Mouse (Mus musculus) ES-E14 (cell line): Measurements from ENCODE around the gene Mapk10. TPM values are rescaled to one million over a fixed set of nuclear protein-coding genes. Genes with fewer than 3 reads are reported as not detected.

ENCODE experiments used
- DNase-seq: peaks from one replicate; pipeline ENCODE4 v3.0.0-alpha.2; 2013; ENCODE audit warnings: low read depth, low spot score
- H3K27ac ChIP-seq: 2 replicates; pipeline ENCODE4 v1.5.1; 2012; ENCODE audit warnings: low read depth, mild to moderate bottlenecking, low read length, moderate library complexity, mixed read lengths; ENCODE audit not compliant: poor library complexity, insufficient read depth, severe bottlenecking
- H3K36me3 ChIP-seq: 2 replicates; pipeline ENCODE4 v1.6.1; 2012; ENCODE audit warnings: mild to moderate bottlenecking, low read length, moderate library complexity, mixed read lengths; ENCODE audit not compliant: control insufficient read depth, poor library complexity, insufficient read depth, severe bottlenecking
- H3K4me1 ChIP-seq, 2 experiments: fragments of 150-350 bp in 1 of 2; sonication (generic) in 1 of 2; 2 replicates each; pipeline ENCODE4 v1.6.1; 2012; ENCODE audit warnings: low read length in 2 of 2, mild to moderate bottlenecking in 1 of 2, mixed read lengths in 1 of 2; ENCODE audit not compliant: control insufficient read depth in 2 of 2, insufficient read depth in 2 of 2, poor library complexity in 1 of 2
- H3K4me3 ChIP-seq, 2 experiments: fragments of 150-350 bp in 1 of 2; sonication (generic) in 1 of 2; 2 replicates each; pipeline ENCODE4 v1.5.1; 2012; ENCODE audit warnings: low read length in 2 of 2, low read depth in 1 of 2, mild to moderate bottlenecking in 1 of 2, mixed read lengths in 1 of 2; ENCODE audit not compliant: insufficient read depth in 1 of 2, poor library complexity in 1 of 2, severe bottlenecking in 1 of 2
- H3K9ac ChIP-seq: 2 replicates; pipeline ENCODE4 v1.6.1; 2012; ENCODE audit warnings: low read depth, mild to moderate bottlenecking, low read length, mixed read lengths; ENCODE audit not compliant: poor library complexity, insufficient read depth, severe bottlenecking
- H3K9me3 ChIP-seq: fragments of 150-350 bp; sonication (generic); 2 replicates; pipeline ENCODE4 v1.6.1; 2012; ENCODE audit warnings: low read depth, mild to moderate bottlenecking, low read length; ENCODE audit not compliant: control insufficient read depth, insufficient read depth
- CHD2 ChIP-seq: IDR thresholded peaks from 2 replicates; pipeline ENCODE4 v1.6.1; 2014; ENCODE audit warnings: mild to moderate bottlenecking, low read depth, low read length, inconsistent platforms
- HCFC1 ChIP-seq: IDR thresholded peaks from 2 replicates; pipeline ENCODE4 v1.6.1; 2012; ENCODE audit warnings: low read length, inconsistent platforms, borderline replicate concordance; ENCODE audit not compliant: insufficient read depth
- MAFK ChIP-seq: IDR thresholded peaks from 2 replicates; pipeline ENCODE4 v1.6.1; 2014; ENCODE audit warnings: mild to moderate bottlenecking, low read depth, low read length, inconsistent platforms; ENCODE audit not compliant: insufficient read depth
- ZC3H11A ChIP-seq: IDR thresholded peaks from 2 replicates; pipeline ENCODE4 v1.6.1; 2012; ENCODE audit warnings: low read depth, mild to moderate bottlenecking, inconsistent platforms, low read length, borderline replicate concordance
- ZNF384 ChIP-seq: IDR thresholded peaks from 2 replicates; pipeline ENCODE4 v1.6.1; 2012; ENCODE audit warnings: low read depth, low read length, inconsistent platforms
- in situ Hi-C, 2 experiments: fragments of 600-800 bp; cut with MboI; formaldehyde crosslinking; loops; one replicate each; pipeline ENCODE4 v1.15.1; 2025; ENCODE audit warnings: low sequenced_read_pairs in 2 of 2, inconsistent platforms in 1 of 2; ENCODE audit not compliant: unreplicated experiment in 2 of 2
- total RNA-seq: library from RNA; depleted of rRNA; stranded (reverse); fragments of 300-350 nt; gene quantifications from 2 replicates; pipeline ENCODE4 v1.2.3, GENCODE M21; 2012

The Mapk10 gene
- total RNA-seq, 1 experiment = 1.9 TPM

GRCm38 (mm10) chr5:102892226-102892625, 318.9 kb downstream of the Mapk10 start:
- Histone ChIP-seq H3K9ac (no peak overlapping the region), H3K36me3 (no peaks in the 10 kb centered on the region)
- TF ChIP-seq HCFC1 (no peak), ZC3H11A (no peak), CHD2 (no peak), ZNF384 (no peak), MAFK (no peak)

GRCm38 (mm10) chr5:102889163-102889488, 322.0 kb downstream of the Mapk10 start:
- Histone ChIP-seq H3K4me1 (no peaks in the 10 kb centered on the region), H3K27ac (no peak overlapping the region), H3K9ac (no peak overlapping the region), H3K36me3 (no peaks in the 10 kb centered on the region), H3K9me3 (no peaks in the 10 kb centered on the region), H3K4me3 (no peak overlapping the region)
- in situ Hi-C loops = no loop called here
- DNase-seq = no peak
- no peak for TF ChIP-seq HCFC1
- no peak for TF ChIP-seq ZNF384
- TF ChIP-seq ZC3H11A = no peak
- TF ChIP-seq MAFK = no peak
- TF ChIP-seq CHD2 = no peak

More at GRCm38 (mm10) chr5:102892226-102892625, 318.9 kb downstream of the Mapk10 start:
- H3K27ac ChIP-seq = no peak overlapping the region
- no peak overlapping the region for H3K4me3 ChIP-seq
- no peak for DNase-seq
- H3K9me3 ChIP-seq = no peaks in the 10 kb centered on the region
- in situ Hi-C loops = no loop called here
- no peaks in the 10 kb centered on the region for H3K4me1 ChIP-seq

DNA sequence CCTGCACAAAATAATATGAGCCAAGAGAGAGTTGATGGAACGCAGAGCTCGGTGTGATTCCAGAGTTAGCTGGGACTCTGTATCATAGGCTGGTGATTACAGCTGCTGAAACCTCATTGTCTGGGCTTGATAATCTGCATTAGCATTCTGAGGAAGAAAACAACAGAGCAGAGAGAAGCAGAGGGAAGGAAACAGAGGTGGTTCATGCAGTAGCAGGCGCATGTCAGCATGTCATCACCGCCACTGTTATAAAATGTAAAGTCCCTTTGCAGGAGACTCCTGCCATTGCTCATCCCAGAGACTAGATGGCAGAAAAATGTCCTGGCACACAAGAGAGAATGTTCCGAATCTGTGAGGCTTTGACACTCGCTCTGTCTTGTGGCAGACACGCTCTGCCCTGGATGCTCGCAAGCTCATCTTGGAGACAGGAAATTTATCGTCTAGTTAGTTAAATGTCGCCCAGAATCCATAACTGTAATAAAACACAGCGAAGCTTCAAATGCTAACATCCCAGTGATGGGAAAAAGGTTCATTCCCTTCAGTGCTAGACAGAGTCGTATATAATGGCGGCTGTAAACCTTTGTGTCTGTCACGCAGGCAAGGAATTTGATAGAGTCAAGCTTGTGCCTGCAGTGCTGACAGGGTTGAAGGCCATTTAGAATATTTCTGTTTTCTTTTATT, 322.5 kb downstream of the Mapk10 start:
- TF ChIP-seq MAFK (no peak), ZC3H11A (no peak), ZNF384 (no peak), CHD2 (no peak), HCFC1 (no peak)
- Histone ChIP-seq H3K9ac (no peak overlapping the region), H3K9me3 (no peaks in the 10 kb centered on the region), H3K4me1 (no peaks in the 10 kb centered on the region), H3K36me3 (no peaks in the 10 kb centered on the region), H3K4me3 (no peak overlapping the region), H3K27ac (no peak overlapping the region)
- no peak for DNase-seq
- in situ Hi-C loops = no loop called here

GRCm38 (mm10) chr5:102875628-102876027, 335.5 kb downstream of the Mapk10 start:
- Histone ChIP-seq H3K9me3 (no peaks in the 10 kb centered on the region), H3K4me1 (no peaks in the 10 kb centered on the region), H3K27ac (no peak overlapping the region), H3K4me3 (no peak overlapping the region), H3K9ac (no peak overlapping the region), H3K36me3 (no peaks in the 10 kb centered on the region)
- peak; percentile 11 for DNase-seq
- TF ChIP-seq ZNF384 (no peak), CHD2 (no peak), MAFK (no peak), ZC3H11A (no peak), HCFC1 (no peak)
- in situ Hi-C loops = no loop called here
